Comparison of ENCODE assay signal across 18 mouse cellular contexts in genomic region chr1:119957716-119958222, GRCm38 (mm10). TPM values are rescaled to one million over a fixed set of nuclear protein-coding genes. Genes with fewer than 3 reads are reported as not detected.
DNase-seq lines count a peak whose midpoint lies in the region; ATAC-seq lines count a peak whose summit lies in the region.
"Had no signal": no experiment of that assay in that cellular context is flagged by ENCODE, and none has a peak within 500 bp of the region (broad histone marks: within the 10 kb centered on the region; RNA-seq: fewer than 3 reads in every experiment).

No protein-coding gene starts in this region.

- WGBS in kidney, embryonic 15.5 days, result 39% methylated on average over 9 of the region's 9 CpGs

- H3K4me3 ChIP-seq in kidney, embryonic 15.5 days (replicated peaks), result no peak overlapping the region
- H3K4me3 ChIP-seq: embryonic facial prominence, embryonic 15.5 days; gastrocnemius, adult 2 months; heart, embryonic 15.5 days; myocyte; stomach, embryonic 15.5 days had no signal

- H3K4me2 ChIP-seq in kidney, embryonic 15.5 days, result no peak overlapping the region
- H3K4me2 ChIP-seq: embryonic facial prominence, embryonic 15.5 days; heart, embryonic 15.5 days; stomach, embryonic 15.5 days had no signal

- H3K9me3 ChIP-seq in kidney, embryonic 15.5 days (replicated peaks), result no peaks in the 10 kb centered on the region
- H3K9me3 ChIP-seq: embryonic facial prominence, embryonic 15.5 days; heart, embryonic 15.5 days; stomach, embryonic 15.5 days had no signal

- H3K4me1 ChIP-seq in kidney, embryonic 15.5 days, result 0 out of 2 replicates have a peak, but pooled peaks cover 4% of the 10 kb centered on the region
- H3K4me1 ChIP-seq: embryonic facial prominence, embryonic 15.5 days; heart, embryonic 15.5 days; stomach, embryonic 15.5 days had no signal

- H3K9ac ChIP-seq in kidney, embryonic 15.5 days, result no peak overlapping the region
- H3K9ac ChIP-seq: embryonic facial prominence, embryonic 15.5 days; heart, embryonic 15.5 days; liver, embryonic 14.5 days; stomach, embryonic 15.5 days had no signal

- no peak for ATAC-seq in kidney, embryonic 15.5 days (replicated peaks; ENCODE audit: low FRiP score)
- ATAC-seq: intestine, embryonic 16.5 days had no signal

- no peaks in the 10 kb centered on the region for H3K27me3 ChIP-seq in kidney, embryonic 15.5 days
- H3K27me3 ChIP-seq: embryonic facial prominence, embryonic 15.5 days; heart, embryonic 15.5 days; stomach, embryonic 15.5 days had no signal

- no peaks in the 10 kb centered on the region for H3K36me3 ChIP-seq in kidney, embryonic 15.5 days
- H3K36me3 ChIP-seq: embryonic facial prominence, embryonic 15.5 days; heart, embryonic 15.5 days; stomach, embryonic 15.5 days had no signal

- H3K27ac ChIP-seq in kidney, embryonic 15.5 days, result no peak overlapping the region
- H3K27ac ChIP-seq: embryonic facial prominence, embryonic 15.5 days; gastrocnemius, adult 2 months; heart, embryonic 15.5 days; liver, embryonic 14.5 days; stomach, embryonic 15.5 days had no signal

- DNase-seq in heart, adult 11 months, result peak; percentile 76
- no peak for DNase-seq in heart, adult 8-10 months (ENCODE audit: low spot score)
- DNase-seq in right cerebral cortex, adult 18-20 months, result peak; percentile 5
- DNase-seq in right cerebral cortex, postnatal 25 days, result no peak
- DNase-seq in cerebellum, postnatal 25 days, result peak; percentile 66 to 73
- peak; percentile 10 for DNase-seq in telencephalon, adult 2 months (ENCODE audit: low read depth, low spot score)
- no peak for DNase-seq in urinary bladder, postnatal 25 days (ENCODE audit: low spot score)
- DNase-seq: B cell, adult 2 months; gastrocnemius, adult 2 months had no signal

RNA-seq across cellular contexts. Expression of gene Cfap221, which starts 39.3 kb away (rescaled TPM):
- total RNA-seq in heart, adult 8-10 months (2022), result not detected
- 0.06 and 0.08 TPM in 2 replicates for polyA plus RNA-seq in kidney, embryonic 15.5 days (2015; fragmentation: Nextera tagmentation; extraction: Ambion mirVana)
- total RNA-seq: gastrocnemius, adult 2 months; megakaryocyte progenitor cell, adult 5-6 weeks; MEL had no signal
- polyA plus RNA-seq: intestine, embryonic 16.5 days; liver, embryonic 14.5 days; myocyte had no signal

RNA-seq across cellular contexts. Expression of gene Tmem177, which starts 44.8 kb away (rescaled TPM):
- total RNA-seq in heart, adult 8-10 months (2022), result 10 to 100 TPM in 2 of 4 experiments, 1 to 10 TPM in 2; 9.6 to 12.2 (median 10.4) TPM
- polyA plus RNA-seq in kidney, embryonic 15.5 days (2015; fragmentation: Nextera tagmentation; extraction: Ambion mirVana), result 7.6 and 8.1 TPM in 2 replicates

RNA-seq across cellular contexts. Expression of gene Sctr, which starts 48.9 kb away (rescaled TPM):
- not detected for total RNA-seq in heart, adult 8-10 months (2022)
- 0.63 and 1.2 TPM in 2 replicates for polyA plus RNA-seq in kidney, embryonic 15.5 days (2015; fragmentation: Nextera tagmentation; extraction: Ambion mirVana)
- total RNA-seq: megakaryocyte progenitor cell, adult 5-6 weeks; MEL had no signal
- polyA plus RNA-seq: heart, embryonic 15.5 days had no signal

Comparison
In these comparisons a context has a peak if more than half of its experiments do, and no peak if none do; other contexts are left out.
1. DNase-seq: peak in heart, adult 11 months (single experiment), right cerebral cortex, adult 18-20 months (single experiment), cerebellum, postnatal 25 days (2 of 2) and telencephalon, adult 2 months (single experiment); none in heart, adult 8-10 months (single experiment), right cerebral cortex, postnatal 25 days (single experiment) and urinary bladder, postnatal 25 days (single experiment).